Mouse (Mus musculus): ENCODE data around the gene Ubxn6. TPM values are rescaled to one million over a fixed set of nuclear protein-coding genes. Genes with fewer than 3 reads are reported as not detected.

Ubxn6 gene
- total RNA-seq, 1 experiment = 34.8 TPM

GRCm38 (mm10) chr17:56055945-56056678, 18.7 kb downstream of the Ubxn6 start:
- no peak overlapping the region for H3K4me3 ChIP-seq (ENCODE audit: insufficient read depth in 1 of 2, low read depth in 1 of 2, low read length in 2 of 2, poor library complexity in 1 of 2, severe bottlenecking in 1 of 2)
- no peak for DNase-seq (ENCODE audit: low read depth, low spot score)
- H3K9ac ChIP-seq (ENCODE audit: insufficient read depth, low read depth, low read length, poor library complexity, severe bottlenecking) = no peak overlapping the region
- TF ChIP-seq HCFC1 (IDR thresholded peaks at IDR 0.05; ENCODE audit: borderline replicate concordance, insufficient read depth, low read length) (no peak), CHD2 (IDR thresholded peaks at IDR 0.05; ENCODE audit: low read depth, low read length) (no peak), MAFK (IDR thresholded peaks at IDR 0.05; ENCODE audit: insufficient read depth, low read depth, low read length) (no peak), ZC3H11A (IDR thresholded peaks at IDR 0.05; ENCODE audit: borderline replicate concordance, low read depth, low read length) (no peak), ZNF384 (IDR thresholded peaks at IDR 0.05; ENCODE audit: low read depth, low read length) (no peak)
- peaks cover 54% of the 10 kb centered on the region for H3K36me3 ChIP-seq (ENCODE audit: control insufficient read depth, insufficient read depth, low read length, poor library complexity, severe bottlenecking)
- in situ Hi-C loops (cut with MboI; ENCODE audit: low sequenced_read_pairs in 2 of 2, unreplicated experiment in 2 of 2) = no loop called here
- H3K9me3 ChIP-seq (ENCODE audit: control insufficient read depth, insufficient read depth, low read depth, low read length) = no peaks in the 10 kb centered on the region
- H3K27ac ChIP-seq (ENCODE audit: insufficient read depth, low read depth, low read length, poor library complexity, severe bottlenecking) = no peak overlapping the region
- H3K4me1 ChIP-seq (ENCODE audit: control insufficient read depth in 2 of 2, insufficient read depth in 2 of 2, low read length in 2 of 2, poor library complexity in 1 of 2) = peaks cover 0 to 2% of the 10 kb centered on the region in 2 experiments; a peak in 1 of 4 replicates

GRCm38 (mm10) chr17:56054938-56055337, 19.9 kb downstream of the Ubxn6 start:
- no peak for DNase-seq (ENCODE audit: low read depth, low spot score)
- Histone ChIP-seq H3K4me1 (ENCODE audit: control insufficient read depth in 2 of 2, insufficient read depth in 2 of 2, low read length in 2 of 2, poor library complexity in 1 of 2) (peaks cover 0 to 2% of the 10 kb centered on the region in 2 experiments; a peak in 1 of 4 replicates), H3K36me3 (ENCODE audit: control insufficient read depth, insufficient read depth, low read length, poor library complexity, severe bottlenecking) (peaks cover 48% of the 10 kb centered on the region), H3K4me3 (ENCODE audit: insufficient read depth in 1 of 2, low read depth in 1 of 2, low read length in 2 of 2, poor library complexity in 1 of 2, severe bottlenecking in 1 of 2) (no peak overlapping the region), H3K9me3 (ENCODE audit: control insufficient read depth, insufficient read depth, low read depth, low read length) (no peaks in the 10 kb centered on the region), H3K9ac (ENCODE audit: insufficient read depth, low read depth, low read length, poor library complexity, severe bottlenecking) (no peak overlapping the region), H3K27ac (ENCODE audit: insufficient read depth, low read depth, low read length, poor library complexity, severe bottlenecking) (no peak overlapping the region)
- TF ChIP-seq CHD2 (IDR thresholded peaks at IDR 0.05; ENCODE audit: low read depth, low read length) (no peak), MAFK (IDR thresholded peaks at IDR 0.05; ENCODE audit: insufficient read depth, low read depth, low read length) (no peak), HCFC1 (IDR thresholded peaks at IDR 0.05; ENCODE audit: borderline replicate concordance, insufficient read depth, low read length) (no peak), ZC3H11A (IDR thresholded peaks at IDR 0.05; ENCODE audit: borderline replicate concordance, low read depth, low read length) (no peak), ZNF384 (IDR thresholded peaks at IDR 0.05; ENCODE audit: low read depth, low read length) (no peak)
- in situ Hi-C loops (cut with MboI; ENCODE audit: low sequenced_read_pairs in 2 of 2, unreplicated experiment in 2 of 2) = no loop called here

- H3K9ac ChIP-seq (ENCODE audit: insufficient read depth, low read depth, low read length, poor library complexity, severe bottlenecking) = no peak overlapping the region
- in situ Hi-C loops (cut with MboI; ENCODE audit: low sequenced_read_pairs in 2 of 2, unreplicated experiment in 2 of 2) = no loop called here
- H3K9me3 ChIP-seq (ENCODE audit: control insufficient read depth, insufficient read depth, low read depth, low read length) = no peaks in the 10 kb centered on the region
- peaks cover 39% of the 10 kb centered on the region for H3K36me3 ChIP-seq (ENCODE audit: control insufficient read depth, insufficient read depth, low read length, poor library complexity, severe bottlenecking)
- no peak overlapping the region for H3K4me3 ChIP-seq (ENCODE audit: insufficient read depth in 1 of 2, low read depth in 1 of 2, low read length in 2 of 2, poor library complexity in 1 of 2, severe bottlenecking in 1 of 2)
- DNase-seq (ENCODE audit: low read depth, low spot score) = no peak
- peaks cover 0 to 2% of the 10 kb centered on the region in 2 experiments; a peak in 1 of 4 replicates for H3K4me1 ChIP-seq (ENCODE audit: control insufficient read depth in 2 of 2, insufficient read depth in 2 of 2, low read length in 2 of 2, poor library complexity in 1 of 2)
- no peak for TF ChIP-seq HCFC1 (IDR thresholded peaks at IDR 0.05; ENCODE audit: borderline replicate concordance, insufficient read depth, low read length)
- no peak for TF ChIP-seq ZC3H11A (IDR thresholded peaks at IDR 0.05; ENCODE audit: borderline replicate concordance, low read depth, low read length)
- no peak for TF ChIP-seq ZNF384 (IDR thresholded peaks at IDR 0.05; ENCODE audit: low read depth, low read length)
- TF ChIP-seq MAFK (IDR thresholded peaks at IDR 0.05; ENCODE audit: insufficient read depth, low read depth, low read length) = no peak
- no peak for TF ChIP-seq CHD2 (IDR thresholded peaks at IDR 0.05; ENCODE audit: low read depth, low read length)
- H3K27ac ChIP-seq (ENCODE audit: insufficient read depth, low read depth, low read length, poor library complexity, severe bottlenecking) = no peak overlapping the region
Measured at GRCm38 (mm10) chr17:56051369-56051768, 23.5 kb downstream of the Ubxn6 start.

GRCm38 (mm10) chr17:56040857-56041163, 34.0 kb downstream of the Ubxn6 start:
- H3K4me3 ChIP-seq (ENCODE audit: insufficient read depth in 1 of 2, low read depth in 1 of 2, low read length in 2 of 2, poor library complexity in 1 of 2, severe bottlenecking in 1 of 2) = peak overlapping the region; percentile 80 to 91
- DNase-seq (ENCODE audit: low read depth, low spot score) = no peak
- peaks cover 19% of the 10 kb centered on the region for H3K36me3 ChIP-seq (ENCODE audit: control insufficient read depth, insufficient read depth, low read length, poor library complexity, severe bottlenecking)
- no peaks in the 10 kb centered on the region for H3K9me3 ChIP-seq (ENCODE audit: control insufficient read depth, insufficient read depth, low read depth, low read length)
- in situ Hi-C loops (cut with MboI; ENCODE audit: low sequenced_read_pairs in 2 of 2, unreplicated experiment in 2 of 2) = no loop called here
- peak overlapping the region; percentile 97 for H3K9ac ChIP-seq (ENCODE audit: insufficient read depth, low read depth, low read length, poor library complexity, severe bottlenecking)
- H3K4me1 ChIP-seq (ENCODE audit: control insufficient read depth in 2 of 2, insufficient read depth in 2 of 2, low read length in 2 of 2, poor library complexity in 1 of 2) = peaks cover 0 to 4% of the 10 kb centered on the region in 2 experiments; a peak in 2 of 4 replicates
- peak overlapping the region; percentile 51 for H3K27ac ChIP-seq (ENCODE audit: insufficient read depth, low read depth, low read length, poor library complexity, severe bottlenecking)
- no peak for TF ChIP-seq HCFC1 (IDR thresholded peaks at IDR 0.05; ENCODE audit: borderline replicate concordance, insufficient read depth, low read length)
- no peak for TF ChIP-seq ZNF384 (IDR thresholded peaks at IDR 0.05; ENCODE audit: low read depth, low read length)
- no peak for TF ChIP-seq ZC3H11A (IDR thresholded peaks at IDR 0.05; ENCODE audit: borderline replicate concordance, low read depth, low read length)
- TF ChIP-seq CHD2 (IDR thresholded peaks at IDR 0.05; ENCODE audit: low read depth, low read length) = no peak
- TF ChIP-seq MAFK (IDR thresholded peaks at IDR 0.05; ENCODE audit: insufficient read depth, low read depth, low read length) = no peak

Measured in ES-E14 (cell line).